Mouse (Mus musculus) retina, postnatal 7 days (tissue): ENCODE results near the gene Atg16l2.

Experiments used
- DNase-seq: peaks from one replicate; pipeline ENCODE4 v3.0.0-alpha.2; 2012; ENCODE audit warnings: low read depth, low spot score

Gene Atg16l2

DNA sequence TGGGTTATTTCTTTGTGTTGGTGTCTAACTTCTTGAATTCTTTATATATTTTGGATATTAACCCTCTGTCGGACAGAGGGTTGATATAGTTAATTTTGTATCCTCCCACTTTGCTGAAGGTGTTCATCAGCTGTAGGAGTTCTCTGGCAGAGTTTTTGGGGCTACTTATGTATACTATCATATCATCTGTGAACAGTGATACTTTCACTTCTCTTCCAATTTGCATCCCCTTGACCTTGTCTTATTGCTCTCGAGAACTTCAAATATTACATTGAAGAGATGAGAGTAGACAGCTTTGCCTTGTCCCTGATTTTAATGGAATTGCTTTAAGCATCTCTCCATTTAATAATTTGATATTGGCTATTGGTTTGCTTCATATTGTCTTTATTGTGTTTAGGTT is 78.5 kb downstream of the Atg16l2 start:
- no peak for DNase-seq

DNA sequence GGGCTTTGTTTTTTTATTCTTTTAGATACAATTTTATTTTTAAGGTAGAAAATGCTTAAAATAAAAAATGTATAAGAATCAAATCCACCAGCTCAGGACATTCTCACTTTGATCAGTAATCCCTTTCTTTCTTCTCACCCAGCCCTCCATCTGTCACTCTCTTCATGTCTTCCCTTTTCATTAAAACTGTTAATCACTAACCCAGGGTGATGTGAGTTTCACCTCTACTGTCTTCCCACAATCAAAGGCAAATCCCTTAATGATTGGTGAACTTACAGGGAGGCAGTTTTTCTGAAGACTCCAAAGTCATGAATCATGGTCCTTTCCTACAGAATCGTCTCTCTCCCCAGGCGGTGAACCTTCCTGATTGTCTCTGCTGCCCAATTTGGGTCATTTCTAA is 85.3 kb downstream of the Atg16l2 start:
- no peak for DNase-seq

DNA sequence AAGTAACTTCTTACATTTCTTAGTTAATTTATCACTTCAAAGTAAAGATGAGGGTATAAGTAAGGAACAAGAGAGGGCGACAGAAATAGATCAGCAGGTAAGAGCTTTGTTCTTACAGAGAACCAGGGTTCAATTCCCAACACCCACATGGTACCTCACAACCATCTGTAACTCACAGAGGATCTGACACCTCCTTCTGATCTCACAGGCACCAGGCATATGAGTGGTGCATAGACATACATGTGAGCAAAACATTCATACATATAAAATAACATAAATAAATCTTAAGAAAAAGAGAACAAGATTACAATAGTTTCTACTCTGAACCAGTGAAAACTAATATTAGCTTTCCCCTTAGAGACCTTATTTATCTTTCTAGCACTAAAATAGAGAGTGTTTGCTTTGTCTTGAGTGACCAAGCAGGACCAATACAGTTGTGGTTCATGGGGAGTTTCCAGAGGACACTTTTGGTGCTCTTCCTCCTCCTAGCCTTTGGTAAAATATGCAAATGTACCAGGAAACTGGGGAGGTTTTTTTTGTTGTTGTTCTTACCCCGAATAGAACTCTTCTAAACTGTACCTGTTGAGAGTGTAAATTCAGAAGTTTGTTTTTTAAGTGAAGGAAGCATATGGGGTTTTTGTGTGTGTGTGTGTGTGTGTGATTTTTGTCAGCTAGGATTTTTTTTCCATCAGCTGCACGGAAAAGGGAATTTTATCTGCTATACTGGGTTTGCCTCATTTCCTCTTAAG is 88.4 kb downstream of the Atg16l2 start:
- no peak for DNase-seq
